Mouse (Mus musculus) CH12.LX (cell line): ENCODE measurements at regions not wholly inside any gene's neighbourhood (a gene's known extent, or its start where the extent isn't known, plus 50 kb on each side); places are given as distances from the start of the nearest gene placed in this dataset.

Source experiments
- CHD1 ChIP-seq: IDR thresholded peaks from 2 replicates; pipeline ENCODE4 v1.6.1; 2012; ENCODE audit warnings: low read depth, low read length, improper control_type of control experiment, inconsistent platforms
- CTCF ChIP-seq, 2 experiments: IDR thresholded peaks in 1 of 2; conservative IDR thresholded peaks in 1 of 2; 2 replicates each; pipeline ENCODE4 v1.5.1; 2011 to 2012; ENCODE audit warnings: low read depth in 2 of 2, low read length in 2 of 2, improper control_type of control experiment in 1 of 2, inconsistent platforms in 1 of 2, mild to moderate bottlenecking in 1 of 2, moderate library complexity in 1 of 2
- ELF1 ChIP-seq: IDR thresholded peaks from 2 replicates; pipeline ENCODE4 v1.6.1; 2014; ENCODE audit warnings: low read depth, mild to moderate bottlenecking, inconsistent platforms, low read length, improper control_type of control experiment
- NRF1 ChIP-seq: IDR thresholded peaks from 2 replicates; pipeline ENCODE4 v1.6.1; 2014; ENCODE audit warnings: low read depth, mild to moderate bottlenecking, inconsistent platforms, low read length, improper control_type of control experiment, moderate library complexity
- POLR2A ChIP-seq: IDR thresholded peaks from 2 replicates; pipeline ENCODE4 v1.6.1; 2011; ENCODE audit warnings: low read depth, mild to moderate bottlenecking, improper control_type of control experiment, low read length
- POLR2AphosphoS2 ChIP-seq: IDR thresholded peaks from 2 replicates; pipeline ENCODE4 v1.6.1; 2011; ENCODE audit warnings: low read depth, low read length, improper control_type of control experiment
- TBP ChIP-seq: conservative IDR thresholded peaks from 2 replicates; pipeline ENCODE4 v1.6.1; 2011; ENCODE audit warnings: low read depth, low read length, improper control_type of control experiment
- ZMIZ1 ChIP-seq: IDR thresholded peaks from 2 replicates; pipeline ENCODE4 v1.6.1; 2012; ENCODE audit warnings: low read depth, mild to moderate bottlenecking, inconsistent platforms, low read length, improper control_type of control experiment

DNA sequence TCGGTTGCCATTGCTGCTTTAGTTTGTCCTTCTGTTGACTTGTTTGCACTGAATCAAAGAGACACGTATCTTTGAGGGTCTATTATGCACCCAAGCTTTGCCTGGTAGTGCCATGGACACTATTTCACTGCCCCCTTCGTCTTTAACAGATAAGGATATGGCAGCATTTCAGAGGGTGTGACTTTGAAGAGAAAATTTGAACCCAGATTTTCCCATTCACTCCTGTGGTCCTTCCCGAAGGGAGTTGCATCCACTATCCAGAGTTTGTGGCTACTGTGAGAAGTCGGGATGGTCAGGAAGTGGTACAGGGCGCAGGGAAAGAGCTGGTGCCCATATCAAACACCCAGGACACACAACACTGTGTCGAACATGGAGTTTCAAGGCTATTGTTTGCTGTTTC lies 622.5 kb downstream of the Vrk1 start:
- TF ChIP-seq ELF1 (no peak), POLR2A (no peak), TBP (no peak), CTCF (conservative IDR thresholded peaks at IDR 0.05 in 1 of 2, IDR thresholded peaks at IDR 0.05 in 1 of 2; ENCODE audit: low read depth in 2 of 2, low read length in 2 of 2) (no peak), NRF1 (no peak), POLR2AphosphoS2 (no peak), ZMIZ1 (no peak), CHD1 (no peak)
